Mouse (Mus musculus) fat pad, adult 2 months (tissue): Measurements from ENCODE around the gene Mmp20.

ENCODE experiments used
- DNase-seq: peaks from one replicate; pipeline ENCODE4 v3.0.0-alpha.2; 2011; ENCODE audit warnings: low read depth, low spot score; ENCODE audit errors: extremely low read depth

Gene Mmp20

DNA sequence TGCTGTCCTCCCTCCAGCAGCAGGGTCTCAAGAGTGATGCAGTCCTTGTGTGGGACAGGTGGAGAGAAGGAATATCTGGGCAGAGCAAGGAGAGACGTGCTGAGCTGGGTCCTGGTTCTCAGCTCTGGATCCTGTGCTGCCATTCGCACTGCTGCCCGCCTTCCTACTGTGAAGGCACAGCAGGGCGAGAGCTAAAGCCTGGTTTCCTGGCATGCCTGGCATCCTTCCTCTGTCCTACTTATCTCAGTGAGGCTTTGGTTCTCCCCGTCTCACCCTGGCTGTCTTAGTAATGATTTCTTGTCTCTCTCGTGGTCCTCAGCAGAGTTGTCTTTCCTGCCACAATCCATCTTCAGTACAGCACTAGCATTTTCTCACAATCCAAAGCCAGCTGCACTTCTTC, 61.8 kb downstream of the Mmp20 start:
- DNase-seq: no peak

DNA sequence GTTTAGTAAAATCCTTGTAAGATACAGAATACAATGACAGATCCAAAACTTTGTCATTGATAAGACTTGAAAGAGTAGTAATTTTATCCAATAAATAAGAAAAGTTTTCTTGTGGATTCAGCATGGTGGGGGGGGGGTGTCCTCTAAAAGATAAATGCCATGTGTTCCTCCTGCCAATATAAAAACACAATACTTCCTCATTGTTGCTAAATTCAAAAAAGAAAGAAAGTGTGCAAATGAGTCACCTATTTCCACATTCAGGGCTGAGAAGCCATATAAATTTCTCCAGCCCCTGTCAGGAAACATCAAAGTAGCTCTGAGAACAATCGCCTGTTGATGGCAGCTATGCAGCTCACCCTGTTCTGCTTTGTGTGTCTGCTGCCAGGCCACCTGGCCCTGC, 63.8 kb downstream of the Mmp20 start, which contains the start of gene Mmp7:
TSS of gene Mmp7 (plus strand) at position 301 of the 400 bp plus-strand sequence.
- no peak for DNase-seq

DNA sequence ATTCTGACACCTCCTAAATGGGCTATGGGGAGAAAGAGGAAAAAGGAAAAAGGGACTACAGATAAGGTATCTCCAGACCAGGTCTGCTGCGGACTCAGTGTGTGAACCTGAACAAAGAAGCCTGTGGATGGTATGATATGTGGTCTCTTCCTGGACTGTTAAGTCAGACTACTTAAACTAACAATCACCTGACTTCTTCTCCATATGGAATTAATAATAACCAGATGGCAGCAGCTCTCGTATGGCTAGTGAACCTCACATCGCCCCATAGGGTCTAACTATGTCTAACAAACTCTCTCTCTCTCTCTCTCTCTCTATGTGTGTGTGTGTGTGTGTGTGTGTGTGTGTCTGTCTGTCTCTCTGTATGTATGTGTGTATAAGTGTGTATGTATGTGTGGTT, 65.9 kb downstream of the Mmp20 start:
- DNase-seq: no peak

- DNase-seq: no peak
These were observed 67.6 kb downstream of the Mmp20 start for GRCm38 (mm10) chr9:7695646-7696045.

DNA sequence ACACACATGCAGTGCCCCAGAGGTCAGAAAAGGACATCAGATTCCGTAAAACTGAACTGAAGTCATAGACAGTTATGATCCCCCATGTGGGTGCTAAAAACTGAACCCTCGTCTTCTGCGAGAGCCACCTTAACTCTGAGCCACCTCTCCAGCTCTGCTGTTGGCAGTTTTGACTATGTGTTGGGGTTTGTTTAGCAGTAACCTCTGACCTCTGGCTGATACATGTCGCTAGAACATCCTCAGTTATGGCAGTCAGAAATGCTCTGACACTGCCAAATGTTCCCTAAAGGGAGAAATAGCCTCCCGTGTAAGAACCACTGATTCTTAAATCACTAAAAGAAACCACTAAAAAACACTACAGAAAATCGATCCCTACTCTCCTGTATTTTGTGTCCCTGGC, 80.7 kb downstream of the Mmp20 start:
- no peak for DNase-seq

- no peak for DNase-seq
These were observed 83.2 kb downstream of the Mmp20 start for GRCm38 (mm10) chr9:7711196-7711595.

GRCm38 (mm10) chr9:7714062-7714907, 86.3 kb downstream of the Mmp20 start:
- no peak for DNase-seq

GRCm38 (mm10) chr9:7714908-7715175, 86.8 kb downstream of the Mmp20 start:
- DNase-seq: no peak

- no peak for DNase-seq
These were observed 93.5 kb downstream of the Mmp20 start for GRCm38 (mm10) chr9:7721543-7721942.
